Mouse (Mus musculus): ENCODE measurements at regions not wholly inside any gene's neighbourhood (a gene's known extent, or its start where the extent isn't known, plus 50 kb on each side); places are given as distances from the start of the nearest gene placed in this dataset.
"Not testable (repeated sequence)": the region's sequence is repeated elsewhere in the genome, so short reads cannot be mapped to it uniquely, and the experiment has no call there.

DNA sequence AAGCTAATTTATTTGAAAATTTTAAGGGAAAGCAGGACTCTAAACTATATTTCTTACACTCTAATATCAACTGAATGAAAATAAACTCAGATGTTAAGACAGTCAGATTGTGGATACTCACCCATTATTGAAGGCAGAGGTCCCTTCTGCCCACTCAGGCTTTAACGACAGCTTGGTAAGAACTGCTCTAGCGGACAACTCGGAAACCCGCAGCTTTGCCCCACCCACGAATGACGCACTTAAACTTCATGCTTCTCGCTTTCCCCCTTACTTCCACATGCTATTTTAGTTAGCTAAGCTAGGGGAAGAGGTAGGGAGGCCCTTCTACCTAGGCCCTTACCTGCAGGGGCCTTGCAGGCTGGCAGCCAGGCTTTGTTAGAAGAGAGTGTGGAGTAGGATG is 50.8 kb upstream of the Elmo1 start:
- Histone ChIP-seq H3K27me3 (replicated peaks) (no peaks in the 10 kb centered on the region), H3K4me3 (no peak overlapping the region), H3K36me3 (no peaks in the 10 kb centered on the region), H3K4me2 (no peak overlapping the region), H3K9me3 (replicated peaks) (no peaks in the 10 kb centered on the region), H3K27ac (no peak overlapping the region), H3K4me1 (no peaks in the 10 kb centered on the region), H3K9ac (no peak overlapping the region)
- ATAC-seq, result no peak
- 66% methylated on average over 7 of the region's 7 CpGs for WGBS (ENCODE audit: insufficient replicate concordance)

DNA sequence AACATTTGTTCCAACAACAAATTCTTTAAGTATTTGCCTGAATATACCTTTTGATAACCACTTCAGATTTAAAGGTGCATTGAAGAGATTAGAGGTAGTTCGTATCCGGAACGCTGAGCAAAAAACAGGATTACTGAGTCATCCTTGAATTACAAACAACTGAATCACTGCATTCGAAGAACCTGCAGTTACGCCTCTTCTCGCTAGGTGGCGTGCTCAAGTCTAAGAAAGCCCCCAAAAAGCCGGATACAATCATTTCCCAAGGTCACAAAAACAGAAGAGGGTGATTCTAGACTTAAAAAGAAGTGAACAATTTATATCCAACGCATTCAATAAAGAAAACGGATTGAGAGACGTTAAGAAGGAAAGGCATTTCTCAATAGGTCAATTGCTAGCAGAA is 51.9 kb upstream of the Elmo1 start:
- H3K9ac ChIP-seq, result no peak overlapping the region
- no peak overlapping the region for H3K4me2 ChIP-seq
- no peaks in the 10 kb centered on the region for H3K27me3 ChIP-seq (replicated peaks)
- 22% methylated on average over 11 of the region's 11 CpGs for WGBS (ENCODE audit: insufficient replicate concordance)
- H3K4me1 ChIP-seq, result no peaks in the 10 kb centered on the region
- no peaks in the 10 kb centered on the region for H3K9me3 ChIP-seq (replicated peaks)
- H3K27ac ChIP-seq, result no peak overlapping the region
- no peaks in the 10 kb centered on the region for H3K36me3 ChIP-seq
- ATAC-seq, result no peak
- H3K4me3 ChIP-seq, result no peak overlapping the region

DNA sequence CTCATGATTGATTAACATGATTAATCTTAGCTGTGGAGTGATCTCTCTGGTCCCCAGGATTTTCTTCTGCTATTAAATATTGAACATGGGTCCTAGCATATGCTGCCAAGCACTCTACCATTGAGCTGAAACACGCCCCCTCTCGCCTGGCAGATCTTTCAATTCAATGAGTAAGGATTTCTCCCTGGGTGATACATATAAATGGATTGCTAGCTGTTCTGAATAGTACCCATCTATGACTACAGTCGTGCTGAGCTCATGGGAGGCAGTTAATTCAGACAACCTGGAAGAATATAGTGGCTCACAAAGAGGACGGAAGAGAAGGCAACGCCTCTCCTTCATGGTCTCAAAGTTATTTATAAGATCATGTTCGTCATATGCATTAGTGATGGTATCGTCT is 53.0 kb upstream of the Elmo1 start:
- H3K4me2 ChIP-seq, result no peak overlapping the region
- no peaks in the 10 kb centered on the region for H3K36me3 ChIP-seq
- ATAC-seq, result no peak
- no peak overlapping the region for H3K9ac ChIP-seq
- H3K27me3 ChIP-seq (replicated peaks), result no peaks in the 10 kb centered on the region
- H3K9me3 ChIP-seq (replicated peaks), result no peaks in the 10 kb centered on the region
- H3K4me3 ChIP-seq, result no peak overlapping the region
- 75% methylated on average over 7 of the region's 7 CpGs for WGBS (ENCODE audit: insufficient replicate concordance)
- H3K27ac ChIP-seq, result no peak overlapping the region
- H3K4me1 ChIP-seq, result no peaks in the 10 kb centered on the region

DNA sequence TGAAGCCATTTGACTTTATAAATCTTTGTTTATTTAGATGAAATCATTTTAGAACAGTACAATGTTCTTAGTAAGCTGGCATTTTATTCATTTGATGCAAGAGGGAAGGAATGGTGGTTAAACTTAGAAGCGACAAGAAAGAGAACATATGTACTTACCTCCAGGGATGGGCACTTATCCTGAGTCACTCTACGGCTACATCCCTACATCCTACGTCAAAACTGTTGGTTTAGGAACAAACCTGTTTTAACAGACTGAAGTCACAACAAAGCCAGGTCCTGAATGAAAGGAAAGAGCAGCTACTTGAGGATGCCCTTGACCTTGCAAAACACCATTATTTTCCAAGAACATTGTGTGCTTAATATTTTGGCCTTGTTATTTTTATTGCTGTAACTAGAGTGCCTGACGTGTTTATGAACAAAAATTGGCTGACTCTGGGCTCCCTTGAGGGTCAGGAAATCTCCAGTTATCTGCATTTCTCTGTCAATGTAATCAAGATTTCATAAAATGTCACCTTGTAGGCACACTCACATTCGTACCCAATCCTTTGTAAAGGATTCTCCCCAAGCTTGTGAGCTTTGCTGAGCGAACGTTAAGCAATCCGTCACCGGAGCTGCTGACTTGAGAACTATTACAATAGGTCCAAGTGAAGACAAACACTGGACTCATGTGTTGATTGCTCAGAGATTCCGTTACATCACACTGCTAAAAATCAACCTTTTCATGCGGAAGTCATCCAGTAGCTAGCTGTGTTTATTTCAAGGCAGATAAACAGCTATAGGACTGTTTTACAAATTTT is 56.3 kb upstream of the Elmo1 start:
- Histone ChIP-seq H3K27ac (no peak overlapping the region), H3K4me3 (no peak overlapping the region), H3K36me3 (no peaks in the 10 kb centered on the region), H3K4me2 (no peak overlapping the region), H3K9me3 (replicated peaks) (no peaks in the 10 kb centered on the region), H3K9ac (no peak overlapping the region), H3K27me3 (replicated peaks) (no peaks in the 10 kb centered on the region), H3K4me1 (no peaks in the 10 kb centered on the region)
- no peak for ATAC-seq
- 74% methylated on average over 11 of the region's 11 CpGs for WGBS (ENCODE audit: insufficient replicate concordance)

DNA sequence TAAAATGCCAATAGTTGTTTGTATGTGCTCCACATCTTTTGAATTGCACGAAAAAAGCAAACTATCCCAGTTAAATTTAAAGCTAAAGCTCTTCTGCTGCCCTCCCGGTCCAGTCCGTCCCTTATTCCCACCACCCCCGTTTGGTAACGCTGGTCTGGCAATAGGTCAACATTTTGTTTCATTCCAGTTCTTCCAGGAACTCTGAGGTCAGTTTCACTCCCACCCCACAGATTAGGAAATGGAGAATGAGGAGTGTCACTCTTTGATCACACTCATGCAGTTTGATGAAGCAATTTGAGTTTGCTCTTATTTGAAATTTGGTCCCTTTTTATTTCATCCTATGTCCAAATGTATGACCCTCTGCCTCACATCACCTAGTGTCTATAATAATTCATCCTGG is 58.7 kb upstream of the Elmo1 start:
- no peak overlapping the region for H3K4me3 ChIP-seq
- no peak for ATAC-seq
- H3K9me3 ChIP-seq (replicated peaks), result no peaks in the 10 kb centered on the region
- H3K4me1 ChIP-seq, result no peaks in the 10 kb centered on the region
- H3K4me2 ChIP-seq, result no peak overlapping the region
- 58% methylated on average over 5 of the region's 5 CpGs for WGBS (ENCODE audit: insufficient replicate concordance)
- H3K36me3 ChIP-seq, result no peaks in the 10 kb centered on the region
- H3K27me3 ChIP-seq (replicated peaks), result no peaks in the 10 kb centered on the region
- no peak overlapping the region for H3K9ac ChIP-seq
- no peak overlapping the region for H3K27ac ChIP-seq

DNA sequence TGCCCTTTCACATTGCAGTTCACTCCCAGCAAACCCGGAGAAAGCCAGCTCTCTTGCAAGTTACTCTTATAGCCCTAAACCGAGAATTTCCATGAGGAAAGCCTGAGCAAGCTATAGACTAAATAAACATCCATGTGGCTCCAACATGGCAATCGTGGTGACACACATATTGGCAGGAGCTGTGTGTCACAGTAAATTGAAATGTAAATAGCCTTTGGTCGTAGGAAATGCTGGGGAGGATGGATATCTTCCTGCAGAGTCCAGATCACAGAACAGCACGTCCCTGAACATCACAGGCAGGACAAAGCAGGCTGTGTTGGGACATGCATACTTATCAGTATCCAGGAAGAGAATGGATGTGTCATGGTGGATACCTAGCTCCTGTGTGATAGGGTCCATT is 59.3 kb upstream of the Elmo1 start:
- no peaks in the 10 kb centered on the region for H3K27me3 ChIP-seq (replicated peaks)
- no peak for ATAC-seq
- H3K27ac ChIP-seq, result no peak overlapping the region
- no peak overlapping the region for H3K9ac ChIP-seq
- H3K4me1 ChIP-seq, result no peaks in the 10 kb centered on the region
- H3K4me3 ChIP-seq, result no peak overlapping the region
- 40% methylated on average over 5 of the region's 5 CpGs for WGBS (ENCODE audit: insufficient replicate concordance)
- no peak overlapping the region for H3K4me2 ChIP-seq
- H3K9me3 ChIP-seq (replicated peaks), result no peaks in the 10 kb centered on the region
- H3K36me3 ChIP-seq, result no peaks in the 10 kb centered on the region

DNA sequence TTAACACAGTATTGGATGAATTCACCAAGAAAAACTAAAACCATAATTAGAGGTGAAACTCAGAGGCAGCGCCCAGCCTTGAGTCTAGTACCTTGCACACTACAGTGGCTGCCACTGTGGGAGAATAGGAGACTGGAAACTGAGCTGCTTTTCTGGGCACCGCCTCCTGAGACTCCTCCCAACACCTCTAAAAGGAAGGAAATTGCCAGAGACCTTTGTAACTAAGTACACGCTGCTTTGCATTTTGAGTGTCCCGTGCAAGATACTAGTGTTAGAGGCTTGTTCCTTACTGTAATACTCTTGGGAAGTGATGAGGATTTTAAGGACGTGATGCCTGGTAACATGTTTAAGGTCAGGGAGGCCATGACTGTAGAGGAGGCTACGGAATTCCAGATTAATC is 63.8 kb upstream of the Elmo1 start:
- H3K4me3 ChIP-seq, result no peak overlapping the region
- H3K27ac ChIP-seq, result no peak overlapping the region
- H3K9me3 ChIP-seq (replicated peaks), result no peaks in the 10 kb centered on the region
- H3K4me1 ChIP-seq, result no peaks in the 10 kb centered on the region
- H3K27me3 ChIP-seq (replicated peaks), result no peaks in the 10 kb centered on the region
- no peak overlapping the region for H3K4me2 ChIP-seq
- ATAC-seq, result no peak
- 50% methylated on average over 6 of the region's 6 CpGs for WGBS (ENCODE audit: insufficient replicate concordance)
- no peak overlapping the region for H3K9ac ChIP-seq
- H3K36me3 ChIP-seq, result no peaks in the 10 kb centered on the region

DNA sequence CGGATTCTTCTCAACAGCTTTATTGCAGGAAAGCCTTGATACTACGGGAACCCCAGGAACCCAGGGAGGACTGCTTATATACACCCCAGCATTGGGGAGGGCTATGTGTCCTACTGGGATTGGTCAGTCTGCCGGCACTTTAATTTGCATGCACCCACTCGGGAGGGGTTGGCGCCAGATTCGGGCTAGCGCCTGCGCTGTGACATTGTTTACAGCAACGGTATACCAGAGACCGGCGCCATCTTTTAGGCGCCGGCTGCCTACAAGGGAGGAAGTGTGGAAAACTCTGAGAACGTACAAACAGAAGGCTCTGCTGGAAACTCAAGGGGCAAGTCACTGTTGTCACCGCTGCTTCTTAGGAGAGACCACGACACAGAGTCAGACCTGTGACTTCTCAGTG is 73.9 kb upstream of the Elmo1 start:
- H3K9me3 ChIP-seq (replicated peaks); ATAC-seq; H3K9ac ChIP-seq; H3K4me1 ChIP-seq; H3K27me3 ChIP-seq (replicated peaks); H3K36me3 ChIP-seq; H3K27ac ChIP-seq; H3K4me3 ChIP-seq; H3K4me2 ChIP-seq: not testable (repeated sequence)
- WGBS (ENCODE audit: insufficient replicate concordance), result 79% methylated on average over 16 of the region's 16 CpGs

DNA sequence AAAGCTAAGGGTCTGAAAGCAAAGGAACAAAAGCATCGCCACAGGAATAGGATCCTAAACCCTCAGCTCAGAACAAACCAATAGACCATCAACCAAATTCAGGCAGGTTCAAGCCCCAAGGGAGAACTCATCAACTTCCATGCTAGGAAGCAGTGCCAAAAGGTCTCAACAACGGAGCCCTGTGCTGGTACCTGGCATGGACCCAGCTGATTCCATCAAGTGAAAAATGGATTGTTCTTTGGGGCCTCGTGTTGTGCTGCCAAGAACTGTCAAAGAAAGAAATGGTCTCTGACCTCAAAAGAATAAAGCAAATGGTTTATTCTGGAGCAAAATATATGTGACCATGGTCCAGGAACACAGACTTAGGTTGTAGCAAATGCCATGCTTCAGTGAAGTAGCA is 77.8 kb upstream of the Elmo1 start:
- Histone ChIP-seq H3K27me3 (replicated peaks) (no peaks in the 10 kb centered on the region), H3K36me3 (no peaks in the 10 kb centered on the region), H3K4me2 (no peak overlapping the region), H3K27ac (no peak overlapping the region), H3K9me3 (replicated peaks) (no peaks in the 10 kb centered on the region), H3K4me1 (no peaks in the 10 kb centered on the region), H3K4me3 (no peak overlapping the region), H3K9ac (no peak overlapping the region)
- WGBS (ENCODE audit: insufficient replicate concordance), result 52% methylated on average over 3 of the region's 3 CpGs
- no peak for ATAC-seq

DNA sequence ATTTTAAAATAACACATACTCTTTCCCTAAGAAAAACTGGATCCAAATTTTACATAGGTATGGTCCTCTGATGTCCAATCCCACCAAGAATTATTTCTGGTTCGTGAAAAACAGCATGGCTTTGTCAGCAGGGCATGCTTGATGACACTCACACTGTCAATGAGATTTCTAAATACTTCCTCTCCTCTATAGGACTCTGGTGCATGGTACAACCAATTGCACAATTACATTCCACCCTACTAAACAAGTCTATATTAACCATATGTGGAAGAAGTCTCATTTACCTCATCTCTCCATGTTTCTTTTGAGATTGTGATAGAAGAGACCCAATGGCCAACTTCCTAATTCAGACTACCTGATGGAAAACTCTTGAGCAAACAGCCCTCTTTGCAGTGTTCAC is 81.2 kb upstream of the Elmo1 start:
- Histone ChIP-seq H3K4me3 (no peak overlapping the region), H3K9ac (no peak overlapping the region), H3K27me3 (replicated peaks) (no peaks in the 10 kb centered on the region), H3K27ac (no peak overlapping the region), H3K4me2 (no peak overlapping the region), H3K36me3 (no peaks in the 10 kb centered on the region), H3K9me3 (replicated peaks) (no peaks in the 10 kb centered on the region), H3K4me1 (no peaks in the 10 kb centered on the region)
- WGBS (ENCODE audit: insufficient replicate concordance), result 54% methylated on average over 1 of the region's 1 CpGs
- no peak for ATAC-seq

DNA sequence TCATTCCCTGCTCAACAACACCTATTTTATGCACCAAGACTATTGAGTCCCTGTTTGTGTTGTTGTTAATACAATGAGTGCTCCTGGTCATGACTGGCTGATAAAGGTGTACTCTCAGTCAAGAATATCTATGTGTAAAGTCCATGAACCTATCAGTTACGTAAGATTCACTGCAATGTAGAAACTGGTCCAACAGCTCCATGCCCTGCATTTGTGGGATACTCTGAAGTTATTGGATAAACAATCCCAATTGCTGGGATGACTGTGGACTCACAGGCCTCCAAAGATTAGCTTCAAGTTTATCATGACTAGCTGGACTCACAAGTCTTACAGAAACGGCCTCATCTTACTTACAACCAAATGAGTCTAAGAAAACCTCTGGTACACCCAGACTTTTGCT is 82.8 kb upstream of the Elmo1 start:
- Histone ChIP-seq H3K4me1 (no peaks in the 10 kb centered on the region), H3K4me3 (no peak overlapping the region), H3K9ac (no peak overlapping the region), H3K9me3 (replicated peaks) (no peaks in the 10 kb centered on the region), H3K4me2 (no peak overlapping the region), H3K36me3 (no peaks in the 10 kb centered on the region), H3K27me3 (replicated peaks) (no peaks in the 10 kb centered on the region), H3K27ac (no peak overlapping the region)
- ATAC-seq, result no peak
- WGBS (ENCODE audit: insufficient replicate concordance), result 80% methylated on average over 2 of the region's 2 CpGs

DNA sequence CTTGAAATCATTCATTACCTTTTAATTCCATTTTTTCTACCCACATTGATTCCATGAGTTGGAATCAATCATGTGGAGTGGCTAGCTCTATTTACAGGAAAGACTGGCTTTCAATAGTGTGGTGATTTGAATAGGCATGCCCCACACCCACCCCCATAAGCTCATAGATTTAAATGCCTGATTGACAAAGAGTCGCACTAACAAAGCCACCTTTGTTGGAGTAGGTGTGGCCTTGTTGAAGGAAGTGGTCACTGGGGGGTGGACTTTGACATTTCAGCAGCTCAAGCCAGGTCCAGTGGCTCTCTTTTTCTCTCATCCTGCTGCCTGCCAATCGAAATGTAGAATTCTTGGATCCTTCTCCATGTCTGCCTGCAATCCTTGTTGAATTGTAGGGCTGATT is 92.8 kb upstream of the Elmo1 start:
- WGBS (ENCODE audit: insufficient replicate concordance), result 60% methylated on average over 2 of the region's 2 CpGs
- Histone ChIP-seq H3K9ac (no peak overlapping the region), H3K4me1 (no peaks in the 10 kb centered on the region), H3K36me3 (no peaks in the 10 kb centered on the region), H3K9me3 (replicated peaks) (no peaks in the 10 kb centered on the region), H3K27me3 (replicated peaks) (no peaks in the 10 kb centered on the region), H3K27ac (no peak overlapping the region), H3K4me3 (no peak overlapping the region), H3K4me2 (no peak overlapping the region)
- no peak for ATAC-seq

DNA sequence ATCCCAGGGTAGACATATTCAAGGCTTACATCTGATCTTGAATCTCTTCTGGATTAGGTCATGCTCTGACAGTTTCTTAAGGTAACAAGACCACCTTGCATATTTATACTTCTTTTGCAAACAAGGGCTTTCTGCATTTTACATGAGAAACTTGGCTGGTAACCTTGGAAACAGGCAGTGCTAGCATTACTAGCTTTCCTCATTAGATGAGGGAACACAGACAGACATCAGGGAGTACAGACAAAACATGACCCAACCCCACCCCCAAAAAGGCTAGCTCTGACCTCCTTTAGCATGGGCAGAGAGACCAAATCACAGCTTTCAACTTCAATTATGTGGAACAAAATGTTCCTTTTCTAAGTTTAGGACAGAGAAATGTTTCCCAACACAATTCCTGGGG is 114.8 kb upstream of the Elmo1 start:
- H3K27me3 ChIP-seq (replicated peaks), result no peaks in the 10 kb centered on the region
- H3K36me3 ChIP-seq, result no peaks in the 10 kb centered on the region
- no peak for ATAC-seq
- H3K4me1 ChIP-seq, result no peaks in the 10 kb centered on the region
- no peak overlapping the region for H3K27ac ChIP-seq
- no peaks in the 10 kb centered on the region for H3K9me3 ChIP-seq (replicated peaks)
- no peak overlapping the region for H3K4me2 ChIP-seq
- H3K4me3 ChIP-seq, result no peak overlapping the region
- H3K9ac ChIP-seq, result no peak overlapping the region

Measured in liver, embryonic 12.5 days (tissue).